Mouse (Mus musculus): ENCODE data around the gene Sh2b2. TPM values are rescaled to one million over a fixed set of nuclear protein-coding genes. Genes with fewer than 3 reads are reported as not detected.

Sh2b2 gene
- total RNA-seq, 1 experiment from 2014 or later, result 4.3 TPM

DNA sequence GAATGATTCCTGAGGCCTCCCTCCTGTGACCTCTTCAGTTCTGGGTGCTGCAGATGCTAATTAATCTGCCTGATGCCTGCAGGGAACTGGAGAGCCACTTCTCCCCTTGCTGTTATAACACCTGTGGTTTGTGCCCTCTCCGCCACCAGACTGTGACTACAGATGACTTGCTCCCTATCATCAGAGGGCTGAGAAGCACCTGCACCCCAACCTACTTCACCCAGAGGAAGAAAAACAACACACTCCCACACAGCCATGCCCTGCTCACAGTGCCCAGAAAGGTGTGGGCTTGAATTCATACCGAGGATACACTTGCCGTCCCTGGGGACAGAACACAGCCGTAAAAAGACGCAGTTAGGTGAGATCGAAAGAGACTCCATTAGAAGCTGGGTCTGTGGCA lies 5.2 kb downstream of the Sh2b2 start:
- no peak for ATAC-seq (replicated peaks; ENCODE audit: low read depth, poor library complexity, severe bottlenecking)

DNA sequence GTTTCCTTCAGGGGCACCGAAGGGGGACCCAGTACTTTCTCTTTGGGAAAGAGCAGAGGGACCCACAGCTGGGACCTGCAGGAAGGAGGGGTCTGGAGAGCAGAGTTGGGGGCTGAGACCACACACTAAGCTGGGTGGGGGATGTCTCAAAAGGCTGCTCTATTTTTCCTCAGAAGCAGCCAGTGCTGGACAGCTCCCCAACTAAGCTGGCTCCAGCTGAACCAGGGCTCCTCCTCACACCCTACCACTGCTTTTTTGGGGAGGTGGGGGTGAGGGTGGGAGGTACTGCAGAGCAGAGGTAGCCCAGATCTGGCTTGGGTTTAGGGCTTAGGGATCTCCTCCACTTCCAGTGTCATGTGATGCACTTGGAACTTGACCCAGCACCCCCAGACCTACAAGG lies 6.0 kb downstream of the Sh2b2 start:
- no peak for ATAC-seq (replicated peaks; ENCODE audit: low read depth, poor library complexity, severe bottlenecking)

DNA sequence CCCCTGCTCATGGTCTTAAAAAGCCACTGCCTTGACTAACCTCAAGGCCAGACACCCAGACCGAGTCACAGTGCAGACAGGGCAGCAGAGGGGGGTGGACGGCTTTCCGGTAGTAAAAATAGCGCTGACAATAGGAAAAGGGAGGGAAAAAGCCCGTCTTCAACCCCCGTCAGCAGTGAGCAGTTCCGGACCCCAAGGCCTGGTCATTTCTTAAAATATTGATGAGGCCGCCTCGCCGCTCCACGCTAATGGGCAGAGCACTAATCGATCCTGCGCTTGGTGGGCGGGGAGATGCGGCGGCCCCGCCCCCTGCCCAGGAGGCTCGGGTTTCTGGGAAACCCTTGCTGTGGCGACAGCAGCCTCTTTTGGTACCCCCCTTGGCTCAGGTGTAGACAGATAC lies 8.7 kb downstream of the Sh2b2 start:
- ATAC-seq (replicated peaks; ENCODE audit: low read depth, poor library complexity, severe bottlenecking), result peak; percentile 66

DNA sequence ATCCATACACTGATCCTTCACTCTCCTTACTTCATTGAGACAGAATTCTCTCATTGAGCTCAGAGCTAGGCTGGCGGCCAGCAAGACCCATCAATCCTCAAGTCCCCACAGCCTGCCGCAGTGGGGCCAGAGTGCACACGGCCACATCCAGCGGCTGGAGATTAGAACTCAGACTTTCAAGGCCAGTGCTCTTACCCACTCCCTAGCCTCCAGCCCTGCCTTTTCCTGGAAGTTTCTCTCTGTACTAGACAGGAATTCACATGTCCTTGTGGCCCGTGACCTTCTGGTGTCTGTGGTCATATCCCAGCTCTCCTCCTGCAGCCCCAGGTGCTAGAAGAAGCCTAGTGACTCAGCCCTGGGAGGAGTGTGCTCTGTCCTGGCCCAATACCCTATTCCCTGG lies 9.7 kb downstream of the Sh2b2 start:
- no peak for ATAC-seq (replicated peaks; ENCODE audit: low read depth, poor library complexity, severe bottlenecking)

DNA sequence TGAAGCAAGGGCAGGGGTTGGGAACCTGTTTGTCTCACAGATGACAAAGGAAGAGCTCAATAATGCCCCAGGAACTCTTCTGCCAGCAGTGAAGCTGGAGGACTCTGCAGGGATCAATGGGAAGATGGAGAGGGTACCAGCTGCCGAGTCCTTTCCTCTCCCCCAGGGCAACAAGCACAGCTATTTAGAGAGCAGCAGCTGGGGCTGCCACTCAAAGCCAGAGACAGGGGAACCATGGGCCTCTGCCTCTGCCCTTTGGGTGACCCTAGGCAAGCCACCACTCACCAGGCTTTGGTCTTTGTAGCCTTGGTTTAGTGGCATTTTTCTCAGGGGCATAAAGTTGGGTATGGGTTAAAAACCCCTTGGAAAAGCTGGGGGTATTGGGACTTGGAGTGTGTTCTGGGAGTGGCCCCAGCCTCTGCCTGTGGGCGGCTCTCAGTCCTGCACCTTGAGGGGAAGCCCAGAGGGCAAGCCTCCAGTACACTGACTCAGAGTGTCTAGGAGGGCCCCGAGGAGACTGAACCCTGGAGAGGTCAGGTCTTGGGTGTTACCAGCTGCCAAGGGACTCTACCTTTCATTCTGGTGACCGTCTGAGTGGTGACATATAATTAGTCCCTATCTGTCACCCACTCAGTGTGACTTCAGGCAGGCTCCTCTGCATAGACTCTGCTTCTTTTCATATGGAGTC lies 15.9 kb downstream of the Sh2b2 start:
- no peak for ATAC-seq (replicated peaks; ENCODE audit: low read depth, poor library complexity, severe bottlenecking)

DNA sequence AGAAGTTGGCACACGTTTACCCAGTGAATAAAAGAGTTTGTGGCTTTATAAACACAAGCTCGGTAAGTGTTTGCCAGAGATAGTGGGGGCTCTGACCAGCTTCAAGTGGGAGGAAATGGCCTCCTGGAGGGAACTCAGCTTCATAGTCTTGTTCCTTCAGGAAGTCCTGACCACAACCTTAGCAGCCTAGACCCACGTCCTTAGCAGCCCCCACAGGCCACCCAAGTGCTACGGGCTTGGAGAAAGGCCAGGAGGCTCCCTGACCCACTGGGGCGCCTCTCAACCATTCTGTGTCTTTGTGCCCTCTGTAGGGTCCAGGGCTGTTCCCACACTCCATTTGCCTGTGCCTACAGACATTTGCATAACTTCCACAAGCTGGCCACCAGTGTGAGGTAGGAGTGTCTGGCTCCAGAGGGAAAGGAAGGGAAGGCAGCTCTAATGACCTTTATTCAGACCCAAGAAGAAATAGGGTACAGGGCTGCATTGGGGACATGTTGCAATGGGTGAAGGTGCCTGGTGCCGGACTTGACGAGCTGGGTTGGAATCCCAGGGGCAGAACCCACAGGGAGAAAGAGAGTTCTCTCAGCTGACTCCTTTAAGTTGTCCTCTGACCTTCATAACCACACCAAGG lies 20.0 kb downstream of the Sh2b2 start:
- ATAC-seq (replicated peaks; ENCODE audit: low read depth, poor library complexity, severe bottlenecking), result peak; percentile 88

DNA sequence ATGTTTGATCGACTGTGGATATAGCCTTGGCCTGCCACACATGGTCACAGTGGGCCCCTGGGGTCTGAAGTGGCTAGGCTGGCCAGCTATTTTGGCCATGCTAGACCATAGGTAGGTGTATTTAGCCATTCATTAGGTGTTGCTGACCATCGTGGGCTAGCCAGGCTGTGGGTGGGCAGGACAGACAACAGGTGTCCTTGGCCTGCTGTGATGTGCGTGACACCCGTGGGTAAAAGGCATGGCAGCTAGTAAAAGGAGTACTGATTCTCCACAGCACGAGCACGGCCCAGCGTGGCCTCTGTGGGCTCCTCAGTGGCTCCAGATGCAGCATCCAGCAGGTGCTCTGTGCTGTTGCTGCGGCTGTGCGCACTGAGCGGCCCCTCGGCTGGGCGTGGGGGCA lies 27.8 kb downstream of the Sh2b2 start:
- no peak for ATAC-seq (replicated peaks; ENCODE audit: low read depth, poor library complexity, severe bottlenecking)

DNA sequence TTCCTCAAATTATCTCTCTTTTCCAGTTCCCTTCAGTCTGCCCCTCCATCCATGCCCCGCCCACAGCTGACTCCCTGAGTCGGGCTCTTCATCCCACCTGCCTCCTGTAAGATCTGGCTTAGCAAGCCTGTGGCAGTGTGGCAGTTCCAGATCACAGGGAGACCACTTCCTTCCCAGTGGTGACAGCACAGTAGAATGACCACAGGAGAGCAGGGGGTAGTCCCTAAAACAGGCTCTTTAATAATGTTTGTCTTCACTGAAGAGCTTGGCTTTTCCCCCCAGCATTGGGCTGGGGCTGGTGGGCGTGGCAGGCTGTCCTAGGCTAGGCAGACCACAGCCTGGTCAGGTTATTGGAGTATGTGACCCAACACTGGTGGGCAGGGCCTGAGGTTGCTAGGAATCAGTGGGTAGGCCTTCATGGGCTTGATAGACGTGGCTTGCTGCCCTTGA lies 28.4 kb downstream of the Sh2b2 start:
- ATAC-seq (replicated peaks; ENCODE audit: low read depth, poor library complexity, severe bottlenecking), result peak; percentile 83

DNA sequence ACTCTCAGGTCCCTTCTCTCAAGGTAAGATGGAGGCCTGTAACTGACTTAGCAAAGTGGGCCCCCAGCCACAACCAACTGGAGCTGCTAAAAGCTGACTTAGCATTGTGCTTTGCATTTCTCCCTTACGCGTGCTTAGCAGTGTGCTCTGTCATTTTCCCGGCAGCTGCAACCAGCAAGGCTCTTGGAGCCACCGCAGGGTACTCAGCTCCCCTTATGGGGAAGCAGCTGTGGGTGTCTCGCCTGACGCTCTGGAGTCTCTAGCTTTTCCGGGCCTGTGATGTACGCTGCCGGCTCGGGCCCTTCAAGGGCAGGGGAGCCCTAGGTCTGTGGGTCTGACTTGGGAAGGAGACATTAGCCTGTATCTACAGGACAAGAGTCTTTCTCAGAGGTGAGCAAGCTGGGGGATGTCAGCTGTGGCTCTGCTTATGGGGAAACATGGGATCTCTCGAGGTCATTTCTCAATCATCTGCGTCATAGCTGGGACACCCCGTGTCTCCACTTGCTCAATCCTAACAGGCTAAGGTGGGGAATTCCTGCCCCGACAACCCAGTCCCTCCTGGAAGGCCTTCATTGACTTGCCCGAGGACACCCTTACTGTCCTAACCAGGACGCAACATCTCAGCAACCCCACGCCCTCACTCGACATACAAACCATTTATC lies 29.2 kb downstream of the Sh2b2 start:
- ATAC-seq (replicated peaks; ENCODE audit: low read depth, poor library complexity, severe bottlenecking), result peak; percentile 6; the same call in 1 of the 2 replicates

DNA sequence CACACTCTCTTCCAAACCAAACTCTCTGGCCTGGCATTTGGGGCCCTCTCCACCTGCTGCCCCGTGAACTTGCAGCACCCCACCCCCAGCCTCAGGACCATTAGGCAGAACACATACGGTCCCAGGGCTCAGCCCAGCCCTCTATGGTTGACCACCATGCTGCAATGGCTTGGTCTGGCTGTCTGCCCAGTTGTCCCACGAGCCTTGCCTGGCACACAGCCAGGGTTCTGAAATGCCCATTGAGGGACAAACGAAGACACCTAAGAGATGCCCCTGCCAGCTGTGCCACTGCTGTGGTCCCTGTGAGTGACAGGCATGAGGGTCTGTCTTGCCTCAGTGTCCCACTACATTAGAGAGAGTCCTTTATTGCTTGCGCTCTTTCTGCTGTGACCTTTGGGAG lies 30.4 kb downstream of the Sh2b2 start:
- ATAC-seq (replicated peaks; ENCODE audit: low read depth, poor library complexity, severe bottlenecking), result no peak

DNA sequence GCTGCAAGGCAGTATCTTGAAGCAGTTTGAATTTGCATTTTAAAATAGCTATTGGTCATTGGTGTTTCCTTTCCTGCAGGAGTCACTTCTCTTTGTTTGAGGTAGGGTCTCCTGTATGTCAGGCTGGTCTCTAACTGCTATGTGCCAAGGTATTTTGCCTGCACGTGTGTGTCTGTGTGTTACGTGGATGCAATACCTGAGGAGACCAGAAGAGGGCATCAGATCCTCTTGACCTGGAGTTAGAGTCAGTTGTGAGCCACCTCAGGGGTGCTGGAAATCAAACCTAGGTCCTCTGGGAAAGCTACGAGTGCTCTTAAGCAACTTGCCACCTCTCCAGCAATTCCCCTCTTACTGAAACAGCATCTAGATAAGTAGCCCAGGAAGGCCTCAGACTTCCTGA lies 31.1 kb downstream of the Sh2b2 start:
- no peak for ATAC-seq (replicated peaks; ENCODE audit: low read depth, poor library complexity, severe bottlenecking)

DNA sequence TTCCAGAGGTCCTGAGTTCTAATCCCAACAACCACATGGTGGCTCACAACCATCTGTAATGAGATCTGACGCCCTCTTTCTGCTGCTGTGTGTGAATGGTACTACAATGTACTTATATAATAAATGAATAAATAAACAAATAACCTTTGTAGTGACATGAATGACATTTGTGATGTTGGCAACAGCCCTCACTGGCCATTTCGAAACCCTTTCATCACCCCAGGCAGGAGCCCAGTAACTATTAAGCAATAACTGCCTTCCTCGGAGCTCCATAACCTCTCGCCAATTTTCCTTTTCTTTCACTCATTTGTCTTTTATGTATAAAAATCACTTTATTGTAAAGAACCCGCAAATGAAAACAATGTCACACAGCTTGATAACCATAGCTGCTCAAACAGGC lies 32.6 kb downstream of the Sh2b2 start:
- ATAC-seq (replicated peaks; ENCODE audit: low read depth, poor library complexity, severe bottlenecking), result no peak

DNA sequence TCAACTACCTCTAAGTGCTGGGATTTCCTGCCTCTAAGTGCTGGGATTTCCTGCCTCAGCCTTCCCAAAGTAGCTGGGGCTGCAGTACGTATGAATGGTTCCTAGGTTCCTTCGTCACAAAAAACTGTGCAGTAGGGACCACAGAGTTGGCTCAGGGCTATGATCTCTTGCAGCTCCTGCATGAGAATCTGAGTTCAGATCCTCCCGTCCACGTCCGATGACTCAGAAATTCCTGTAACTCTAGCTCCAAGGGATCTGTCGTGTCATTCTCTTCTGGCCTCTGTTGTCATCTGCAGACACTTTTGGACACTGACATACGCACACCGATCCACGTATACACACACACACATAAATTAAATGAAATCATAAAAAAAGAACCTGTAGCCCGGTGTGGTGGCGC lies 33.6 kb downstream of the Sh2b2 start:
- ATAC-seq (replicated peaks; ENCODE audit: low read depth, poor library complexity, severe bottlenecking), result no peak

DNA sequence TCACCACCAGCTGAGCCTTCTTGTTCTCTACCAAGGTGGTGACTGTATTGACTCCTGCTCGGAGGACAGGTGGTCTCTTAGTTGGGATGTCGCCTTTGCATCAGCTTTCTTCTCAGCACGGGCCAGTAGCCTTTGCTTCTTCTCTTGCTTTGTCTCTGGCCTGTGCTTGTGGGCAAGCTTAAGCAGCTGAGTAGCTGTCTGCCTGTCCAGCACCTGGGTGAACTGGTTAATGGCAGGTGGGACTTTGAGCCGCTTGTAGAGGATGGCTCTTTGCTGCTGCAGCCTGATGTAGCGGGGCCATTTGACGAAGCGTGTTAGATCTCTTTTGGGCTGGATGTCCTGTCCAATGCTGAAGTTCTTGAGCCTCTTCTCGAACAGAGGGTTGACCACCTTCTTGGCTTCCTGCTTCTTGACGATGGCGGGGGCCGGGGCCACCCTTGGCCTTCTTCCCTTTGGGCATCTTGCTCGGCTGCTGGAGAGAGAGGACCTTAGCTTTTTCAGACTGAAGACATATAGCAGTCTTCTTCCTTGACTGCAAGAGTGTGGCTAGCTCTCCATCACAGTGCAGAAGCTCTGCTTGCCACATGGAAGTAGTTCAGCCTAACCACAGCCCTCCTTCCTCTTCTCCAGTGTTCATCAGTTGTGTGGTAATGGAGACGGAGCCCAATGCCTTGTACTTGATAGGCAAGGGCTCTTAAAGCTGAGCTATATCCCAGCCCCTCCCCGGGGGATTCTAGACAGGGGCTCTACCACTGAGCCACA lies 34.8 kb downstream of the Sh2b2 start:
- ATAC-seq (replicated peaks; ENCODE audit: low read depth, poor library complexity, severe bottlenecking), result peak; percentile 89

DNA sequence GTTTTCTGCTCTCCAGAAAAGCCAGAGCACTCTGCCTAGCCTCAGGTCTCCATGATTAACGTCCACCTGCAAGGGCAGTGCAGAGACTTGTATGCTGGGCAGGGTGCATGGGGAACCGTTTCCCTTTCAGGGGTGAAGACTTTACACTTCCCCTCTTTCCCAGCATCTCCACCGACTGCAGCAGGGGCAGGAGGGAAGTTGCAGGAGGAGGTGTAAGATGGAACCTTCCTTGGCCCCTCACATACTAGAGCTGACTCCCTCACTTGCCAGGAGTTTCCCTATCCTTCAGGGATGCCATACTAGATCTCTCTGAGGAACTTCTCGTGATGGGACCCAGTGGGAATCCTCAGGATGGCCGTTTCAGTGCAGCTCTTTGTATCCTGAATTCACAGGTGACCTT lies 35.8 kb downstream of the Sh2b2 start:
- ATAC-seq (replicated peaks; ENCODE audit: low read depth, poor library complexity, severe bottlenecking), result 0 out of 2 replicates have a peak, but pooled peaks have one; percentile 29

DNA sequence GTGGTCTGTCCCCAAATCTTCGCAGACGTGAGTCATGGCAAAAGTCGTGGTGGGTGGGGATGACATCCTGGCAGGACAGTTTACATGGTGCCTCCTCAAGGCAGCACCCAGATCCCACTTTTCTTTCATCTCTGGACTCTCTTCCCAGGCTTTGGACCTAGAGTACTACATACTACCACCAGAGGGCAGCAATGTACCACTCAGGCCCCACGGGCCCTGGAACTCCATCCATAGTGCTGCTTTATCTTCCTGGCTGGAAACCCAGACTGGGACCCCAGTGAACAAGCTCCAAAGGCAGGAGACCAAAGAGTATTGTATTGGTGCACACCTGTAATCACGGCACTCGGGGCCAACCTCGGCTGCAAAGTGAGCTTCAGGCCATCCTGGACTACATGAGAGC lies 44.5 kb downstream of the Sh2b2 start:
- ATAC-seq (replicated peaks; ENCODE audit: low read depth, poor library complexity, severe bottlenecking), result peak; percentile 42

DNA sequence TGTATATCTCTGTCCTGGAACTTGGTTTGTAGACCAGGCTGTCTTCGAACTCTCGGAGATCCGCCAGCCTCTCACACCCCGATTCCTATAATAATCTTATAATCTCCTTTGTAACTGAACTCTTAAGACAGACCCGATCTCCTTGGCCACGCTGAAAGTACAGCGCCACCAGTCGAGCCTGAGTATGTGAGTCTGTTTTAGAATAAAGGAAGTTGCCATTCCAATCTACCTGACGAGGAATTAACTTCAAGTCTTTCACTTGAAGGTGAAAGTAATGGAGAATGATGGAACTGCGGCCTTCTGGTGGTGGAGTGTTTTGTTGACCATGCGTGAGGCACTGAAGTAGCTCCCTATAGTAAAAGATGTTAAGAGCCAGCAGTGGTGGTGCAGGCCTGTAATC lies 46.8 kb downstream of the Sh2b2 start:
- ATAC-seq (replicated peaks; ENCODE audit: low read depth, poor library complexity, severe bottlenecking), result no peak

DNA sequence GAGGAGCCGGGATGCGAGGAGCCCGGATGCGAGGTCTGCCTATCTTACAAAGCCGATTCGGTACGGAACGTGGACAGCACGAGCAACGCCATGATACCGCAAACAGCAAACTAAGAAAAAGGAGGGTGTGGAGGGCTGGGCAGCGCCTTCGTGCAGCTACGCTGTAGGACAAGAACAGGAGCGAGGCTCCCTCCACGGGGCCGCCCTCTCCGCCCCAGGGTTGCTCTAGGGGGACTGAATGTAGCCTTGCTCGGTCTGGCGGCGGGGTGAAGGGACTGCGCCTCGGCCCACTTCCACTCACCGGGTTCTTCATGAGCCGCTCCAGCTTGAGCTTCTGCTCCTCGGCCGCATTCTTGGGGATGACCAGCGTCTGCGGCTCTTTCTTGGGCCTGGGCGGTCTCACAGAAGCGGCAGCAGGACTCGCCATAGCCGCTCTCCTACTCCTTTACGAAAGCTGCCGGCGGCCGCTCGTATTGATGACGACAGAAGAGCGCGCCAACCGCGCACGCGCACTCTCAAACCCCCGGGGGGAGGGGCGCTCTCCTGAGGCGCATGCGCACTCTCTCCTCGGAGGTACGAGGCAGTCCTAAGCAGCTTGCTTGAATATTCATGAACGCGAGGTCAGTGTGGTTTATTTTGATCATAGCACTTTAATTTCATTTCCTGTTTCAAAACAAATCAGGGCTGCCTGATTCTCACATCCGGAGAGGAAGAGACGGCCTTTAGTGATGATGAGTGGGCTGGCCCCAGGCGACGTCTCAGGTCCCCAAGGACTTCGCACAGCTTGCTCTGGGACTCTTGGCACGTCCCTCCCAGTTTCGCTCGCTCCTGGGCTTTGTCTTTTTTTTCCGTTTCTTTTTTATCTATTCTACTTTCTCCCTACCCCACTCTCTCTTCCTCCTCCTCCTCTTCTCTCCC lies 47.6 kb downstream of the Sh2b2 start, which contains the start of gene Prkrip1:
Gene Prkrip1, minus strand, starts transcription at position 490 of the 918 bp plus-strand sequence.
- peak; percentile 83 for ATAC-seq (replicated peaks; ENCODE audit: low read depth, poor library complexity, severe bottlenecking)

DNA sequence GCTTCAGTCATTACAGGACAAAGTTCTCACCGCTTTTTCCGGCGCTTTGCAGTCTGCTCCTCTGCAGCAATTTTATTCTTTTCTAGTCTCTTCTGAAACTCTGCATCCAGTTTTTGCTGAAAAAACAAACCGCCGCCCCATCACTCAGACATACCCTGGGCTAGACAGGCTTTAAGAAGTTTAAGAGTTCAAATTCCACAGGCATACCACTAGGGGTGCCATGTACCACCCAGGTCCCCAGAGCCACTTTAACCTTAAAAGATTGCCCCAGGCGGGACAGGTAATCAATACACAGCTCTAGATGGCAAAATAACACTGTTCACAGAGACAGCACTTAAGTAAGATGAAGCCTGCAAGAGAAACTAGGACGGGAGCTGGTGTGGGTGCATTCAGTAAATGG lies 54.5 kb downstream of the Sh2b2 start:
- peak; percentile 50; the same call in 1 of the 2 replicates for ATAC-seq (replicated peaks; ENCODE audit: low read depth, poor library complexity, severe bottlenecking)

DNA sequence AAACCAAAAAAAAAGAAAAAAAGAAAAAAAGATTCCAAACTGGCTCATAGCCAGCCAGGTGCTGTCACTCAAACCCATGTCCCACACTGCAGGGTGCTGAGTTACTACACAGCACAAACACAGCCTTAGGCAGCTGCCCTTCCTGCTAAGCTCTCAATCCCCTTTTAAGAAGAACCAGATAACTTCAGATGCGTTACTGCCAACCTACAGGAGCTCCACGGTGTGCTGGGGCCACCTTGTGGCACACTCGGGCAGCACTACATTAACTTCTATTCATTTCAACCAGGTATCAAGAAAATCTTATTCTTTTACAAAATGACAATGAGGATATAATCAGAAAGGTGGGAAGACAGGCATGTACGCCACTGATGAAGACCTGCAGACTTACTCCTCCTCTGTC lies 59.6 kb downstream of the Sh2b2 start:
- ATAC-seq (replicated peaks; ENCODE audit: low read depth, poor library complexity, severe bottlenecking), result peak; percentile 88
